Mouse (Mus musculus): ENCODE results near the gene Zfand2a. TPM values are rescaled to one million over a fixed set of nuclear protein-coding genes. Genes with fewer than 3 reads are reported as not detected.

Gene Zfand2a
- 6.8 and 7.6 TPM in 2 replicates for polyA plus RNA-seq (2015; fragmentation: Nextera tagmentation; extraction: Ambion mirVana)

DNA sequence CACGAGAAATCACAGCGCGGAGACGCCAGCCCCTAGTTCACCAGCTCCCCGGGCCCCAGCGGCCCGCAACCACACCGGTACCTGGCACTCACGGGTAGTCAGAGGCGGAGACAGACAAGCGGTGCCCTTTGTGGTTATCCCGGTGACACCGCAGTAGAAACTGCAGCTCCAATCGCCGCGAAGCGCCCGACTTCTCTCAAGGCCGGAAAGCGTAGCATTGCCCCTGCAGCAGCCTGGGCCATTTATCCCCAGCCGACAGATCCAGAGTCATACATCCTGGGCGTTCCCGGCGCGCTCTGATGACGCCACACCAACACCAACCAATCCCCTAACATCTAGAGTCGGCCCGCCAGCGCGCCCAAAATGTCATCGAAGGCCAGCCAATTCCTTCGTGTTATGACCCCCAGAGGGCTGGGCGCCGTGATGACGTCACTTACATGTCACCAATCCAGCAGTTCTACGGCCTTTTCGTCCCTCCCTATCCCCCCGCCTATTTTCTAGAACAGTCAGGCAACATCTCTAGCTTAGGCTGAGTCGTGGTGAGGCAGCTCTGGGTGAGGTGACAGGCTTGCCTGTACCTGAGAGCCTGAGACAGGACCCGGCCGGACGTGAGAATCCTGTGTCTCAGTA, at the start of gene Zfand2a:
Zfand2a (minus strand) TSS at position 365 of the 630 bp plus-strand sequence.
- no peaks in the 10 kb centered on the region for H3K27me3 ChIP-seq (ENCODE audit: insufficient read depth, low read length)
- peak within 1 kb of the TSS; percentile 75 for H3K4me2 ChIP-seq (ENCODE audit: low read length)
- 0 out of 2 replicates have a peak, but pooled peaks cover 6% of the 10 kb centered on the region for H3K9me3 ChIP-seq (replicated peaks; ENCODE audit: low read length)
- WGBS = under 1% methylated on average over 42 of the region's 42 CpGs
- peak within 1 kb of the TSS; percentile 96 for H3K4me3 ChIP-seq (replicated peaks; ENCODE audit: low read depth, low read length)
- DNase-seq (ENCODE audit: low spot score) (peak; percentile 99), ATAC-seq (replicated peaks; ENCODE audit: low FRiP score, low read depth) (peak; percentile 97)
- H3K4me1 ChIP-seq (replicated peaks; ENCODE audit: insufficient read depth, low read length) = peaks cover 8% of the 10 kb centered on the region; the same call in 1 of the 2 replicates
- H3K9ac ChIP-seq (ENCODE audit: low read depth, low read length) = peak within 1 kb of the TSS; percentile 92
- peak within 1 kb of the TSS; percentile 73 for H3K27ac ChIP-seq
- no peak for TF ChIP-seq CTCF (IDR thresholded peaks at IDR 0.05; ENCODE audit: low read depth)
- H3K36me3 ChIP-seq (ENCODE audit: insufficient read depth, low read length) = peaks cover 9% of the 10 kb centered on the region; the same call in 1 of the 2 replicates

DNA sequence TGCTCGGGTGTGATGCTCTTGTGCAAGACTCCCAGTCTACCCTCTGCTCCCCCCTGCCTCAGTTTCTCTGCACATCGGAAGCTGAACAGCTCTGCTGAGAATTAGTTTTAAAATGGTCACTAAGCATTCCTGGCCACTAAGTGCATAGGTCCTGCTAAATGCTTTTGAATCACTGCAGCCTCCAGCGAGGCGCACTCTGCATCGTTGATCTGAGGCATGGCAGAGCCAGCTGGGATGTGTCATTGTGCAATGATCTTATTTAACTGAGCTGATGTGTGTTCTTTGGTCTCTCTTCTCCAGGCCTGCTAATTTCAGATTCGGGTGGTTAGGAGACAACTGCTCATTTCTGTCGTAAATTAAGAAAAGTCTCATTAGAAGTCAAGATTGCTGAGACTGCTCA, 44.5 kb upstream of the Zfand2a start:
- Histone ChIP-seq H3K4me3 (replicated peaks; ENCODE audit: low read depth, low read length) (no peak overlapping the region), H3K4me2 (ENCODE audit: low read length) (no peak overlapping the region), H3K4me1 (replicated peaks; ENCODE audit: insufficient read depth, low read length) (no peaks in the 10 kb centered on the region), H3K9me3 (replicated peaks; ENCODE audit: low read length) (no peaks in the 10 kb centered on the region), H3K27me3 (ENCODE audit: insufficient read depth, low read length) (no peaks in the 10 kb centered on the region), H3K36me3 (ENCODE audit: insufficient read depth, low read length) (no peaks in the 10 kb centered on the region), H3K27ac (no peak overlapping the region), H3K9ac (ENCODE audit: low read depth, low read length) (no peak overlapping the region)
- 36% methylated on average over 7 of the region's 7 CpGs for WGBS
- no peak for ATAC-seq (replicated peaks; ENCODE audit: low FRiP score, low read depth)
- peak; percentile 78 for DNase-seq (ENCODE audit: low spot score)
- TF ChIP-seq CTCF (IDR thresholded peaks at IDR 0.05; ENCODE audit: low read depth) = no peak

- Histone ChIP-seq H3K9ac (ENCODE audit: low read depth, low read length) (no peak overlapping the region), H3K27me3 (ENCODE audit: insufficient read depth, low read length) (no peaks in the 10 kb centered on the region), H3K4me1 (replicated peaks; ENCODE audit: insufficient read depth, low read length) (no peaks in the 10 kb centered on the region; the same call in 1 of the 2 replicates), H3K4me2 (ENCODE audit: low read length) (no peak overlapping the region), H3K36me3 (ENCODE audit: insufficient read depth, low read length) (no peaks in the 10 kb centered on the region), H3K27ac (no peak overlapping the region), H3K9me3 (replicated peaks; ENCODE audit: low read length) (no peaks in the 10 kb centered on the region), H3K4me3 (replicated peaks; ENCODE audit: low read depth, low read length) (no peak overlapping the region)
- WGBS = 68% methylated on average over 10 of the region's 10 CpGs
- no peak for TF ChIP-seq CTCF (IDR thresholded peaks at IDR 0.05; ENCODE audit: low read depth)
- DNase-seq (ENCODE audit: low spot score) (no peak), ATAC-seq (replicated peaks; ENCODE audit: low FRiP score, low read depth) (no peak)
These were observed 37.6 kb upstream of the Zfand2a start for GRCm38 (mm10) chr5:139521987-139522386.

DNA sequence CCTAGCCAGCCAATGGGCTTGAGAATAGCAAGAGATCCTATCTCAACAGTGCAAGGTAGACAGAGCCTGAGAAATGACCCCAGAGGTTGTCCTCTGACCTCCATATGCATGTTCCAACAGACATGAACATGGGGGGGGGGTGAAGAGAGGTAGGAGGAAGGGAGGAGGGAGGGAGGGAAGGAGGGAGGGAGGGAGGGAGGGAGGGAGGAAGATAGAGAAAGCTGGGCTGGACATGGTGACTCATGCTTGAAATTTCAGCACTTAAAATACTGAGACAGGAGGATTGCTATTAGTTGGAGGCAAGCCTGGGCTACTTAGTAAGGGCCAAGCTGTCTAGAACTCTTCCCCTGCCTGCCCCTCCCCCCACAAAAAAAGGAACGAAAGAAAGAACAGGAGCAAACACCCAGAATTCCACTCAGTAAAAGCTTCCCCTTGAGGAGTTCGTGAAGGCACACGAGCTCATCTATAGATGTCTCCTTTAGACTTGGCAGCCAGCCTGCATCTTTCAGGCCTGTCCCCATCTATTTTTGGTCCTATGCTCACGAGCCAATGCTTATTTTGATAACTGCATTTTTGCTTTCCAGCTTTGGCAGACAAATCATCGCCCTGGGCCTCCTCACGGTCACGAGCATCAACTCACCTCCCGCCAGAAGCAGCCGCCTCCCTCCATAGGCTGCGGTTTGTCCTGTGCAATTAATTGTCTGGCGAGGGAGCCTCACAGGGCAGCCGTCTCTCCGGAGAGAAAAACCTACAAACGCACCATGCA, 35.9 kb upstream of the Zfand2a start:
- WGBS = 35% methylated on average over 14 of the region's 14 CpGs
- Histone ChIP-seq H3K27ac (no peak overlapping the region), H3K4me2 (ENCODE audit: low read length) (no peak overlapping the region), H3K9ac (ENCODE audit: low read depth, low read length) (no peak overlapping the region), H3K27me3 (ENCODE audit: insufficient read depth, low read length) (no peaks in the 10 kb centered on the region), H3K36me3 (ENCODE audit: insufficient read depth, low read length) (no peaks in the 10 kb centered on the region), H3K4me1 (replicated peaks; ENCODE audit: insufficient read depth, low read length) (no peaks in the 10 kb centered on the region; the same call in 1 of the 2 replicates), H3K4me3 (replicated peaks; ENCODE audit: low read depth, low read length) (no peak overlapping the region), H3K9me3 (replicated peaks; ENCODE audit: low read length) (no peaks in the 10 kb centered on the region)
- ATAC-seq (replicated peaks; ENCODE audit: low FRiP score, low read depth) (no peak), DNase-seq (ENCODE audit: low spot score) (no peak)
- TF ChIP-seq CTCF (IDR thresholded peaks at IDR 0.05; ENCODE audit: low read depth) = no peak

DNA sequence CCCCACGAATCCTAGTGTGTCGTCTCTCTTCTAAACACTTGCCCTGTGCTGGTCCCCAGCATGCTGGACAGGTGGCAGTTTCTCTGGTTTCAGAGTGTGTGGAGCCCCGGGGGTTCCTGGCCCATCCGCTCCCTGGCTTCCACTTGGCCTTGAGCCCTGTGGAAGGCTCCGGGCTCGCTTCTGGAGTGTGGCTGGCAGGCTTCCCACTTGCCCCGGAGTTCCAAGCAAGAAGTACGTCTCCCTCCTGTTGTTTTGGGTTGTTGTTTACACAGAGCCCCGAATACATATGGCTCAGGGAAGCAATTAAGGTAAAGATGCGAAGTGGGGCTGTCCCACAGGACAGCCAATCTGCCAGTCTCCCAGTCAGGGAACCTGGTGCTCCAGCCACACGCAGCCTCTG, 31.9 kb upstream of the Zfand2a start:
- Histone ChIP-seq H3K9ac (ENCODE audit: low read depth, low read length) (no peak overlapping the region), H3K4me3 (replicated peaks; ENCODE audit: low read depth, low read length) (no peak overlapping the region), H3K36me3 (ENCODE audit: insufficient read depth, low read length) (no peaks in the 10 kb centered on the region), H3K27me3 (ENCODE audit: insufficient read depth, low read length) (no peaks in the 10 kb centered on the region), H3K4me2 (ENCODE audit: low read length) (no peak overlapping the region), H3K4me1 (replicated peaks; ENCODE audit: insufficient read depth, low read length) (no peaks in the 10 kb centered on the region; the same call in 1 of the 2 replicates), H3K9me3 (replicated peaks; ENCODE audit: low read length) (no peaks in the 10 kb centered on the region), H3K27ac (no peak overlapping the region)
- no peak for TF ChIP-seq CTCF (IDR thresholded peaks at IDR 0.05; ENCODE audit: low read depth)
- 30% methylated on average over 11 of the region's 11 CpGs for WGBS
- ATAC-seq (replicated peaks; ENCODE audit: low FRiP score, low read depth) (no peak), DNase-seq (ENCODE audit: low spot score) (no peak)

DNA sequence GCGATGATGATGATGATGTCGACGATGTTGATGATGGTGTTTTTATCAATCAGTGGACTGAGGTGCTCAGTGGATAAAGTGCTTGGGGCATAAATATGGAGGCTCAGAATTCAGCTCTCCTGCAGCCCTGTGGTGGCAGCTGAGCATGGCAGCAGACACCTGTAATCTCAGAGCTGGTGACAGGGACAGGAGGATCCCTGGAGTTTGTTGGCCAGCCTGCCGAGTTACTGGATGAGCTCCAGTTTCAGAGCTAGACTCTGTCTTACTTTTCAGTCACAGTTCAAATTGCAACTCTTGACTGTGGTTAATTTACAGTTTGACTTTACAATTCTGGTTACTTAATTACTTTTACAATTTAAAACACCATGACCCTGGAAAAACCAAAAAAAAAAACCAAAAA, 27.9 kb upstream of the Zfand2a start:
- Histone ChIP-seq H3K36me3 (ENCODE audit: insufficient read depth, low read length) (no peaks in the 10 kb centered on the region), H3K27ac (no peak overlapping the region), H3K9ac (ENCODE audit: low read depth, low read length) (no peak overlapping the region), H3K27me3 (ENCODE audit: insufficient read depth, low read length) (no peaks in the 10 kb centered on the region), H3K4me2 (ENCODE audit: low read length) (no peak overlapping the region), H3K9me3 (replicated peaks; ENCODE audit: low read length) (no peaks in the 10 kb centered on the region), H3K4me3 (replicated peaks; ENCODE audit: low read depth, low read length) (no peak overlapping the region), H3K4me1 (replicated peaks; ENCODE audit: insufficient read depth, low read length) (no peaks in the 10 kb centered on the region)
- DNase-seq (ENCODE audit: low spot score) (no peak), ATAC-seq (replicated peaks; ENCODE audit: low FRiP score, low read depth) (no peak)
- 75% methylated on average over 4 of the region's 4 CpGs for WGBS
- no peak for TF ChIP-seq CTCF (IDR thresholded peaks at IDR 0.05; ENCODE audit: low read depth)

All from kidney, postnatal 0 days (tissue).